Mouse (Mus musculus) urinary bladder, adult 18-20 months (tissue): ENCODE results near the gene Tmem136.

ENCODE experiments used
- DNase-seq, 2 experiments: peaks; one replicate each; pipeline ENCODE4 v3.0.0; 2022; ENCODE audit warnings: low spot score in 2 of 2, mixed read lengths in 2 of 2

The Tmem136 gene

DNA sequence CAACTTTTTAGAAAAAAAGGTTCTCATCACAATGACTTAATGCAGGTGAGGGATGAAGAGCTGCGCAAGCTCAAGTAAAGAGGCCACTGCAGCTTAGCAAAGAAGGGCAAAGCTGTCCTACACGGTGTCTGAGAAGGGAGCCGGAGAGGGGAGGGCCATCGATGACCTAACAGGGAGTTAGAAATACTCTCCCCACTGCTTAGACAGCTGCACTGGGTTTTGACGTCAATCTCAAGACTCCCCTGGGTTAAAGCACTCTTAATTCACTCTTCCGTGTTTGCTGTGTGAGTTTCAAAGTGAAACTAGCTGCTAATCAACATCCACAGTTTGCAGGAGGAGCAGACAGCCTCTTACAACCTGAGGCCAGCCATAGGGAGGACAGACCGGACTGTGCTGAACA, 40.2 kb downstream of the Tmem136 start:
- no peak for DNase-seq

DNA sequence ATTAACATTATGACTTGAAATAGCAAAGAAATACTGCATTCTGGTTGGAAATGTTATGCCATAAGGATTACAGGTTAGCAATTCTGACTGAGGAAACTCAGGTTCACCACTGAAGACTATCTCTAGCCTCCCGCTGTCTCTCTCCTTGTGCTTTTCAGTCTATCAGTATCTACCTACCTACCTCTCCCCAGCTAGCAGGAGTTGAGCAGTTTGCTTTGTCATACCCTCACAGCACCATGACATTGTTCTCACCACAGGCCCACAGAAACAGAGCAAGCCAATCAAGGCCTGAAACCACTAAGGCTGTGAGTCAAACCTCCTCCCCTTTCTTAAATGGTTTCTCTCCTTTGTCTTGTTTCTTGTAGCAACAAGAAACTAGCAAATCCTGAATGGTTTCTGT, 41.8 kb downstream of the Tmem136 start:
- no peak for DNase-seq

DNA sequence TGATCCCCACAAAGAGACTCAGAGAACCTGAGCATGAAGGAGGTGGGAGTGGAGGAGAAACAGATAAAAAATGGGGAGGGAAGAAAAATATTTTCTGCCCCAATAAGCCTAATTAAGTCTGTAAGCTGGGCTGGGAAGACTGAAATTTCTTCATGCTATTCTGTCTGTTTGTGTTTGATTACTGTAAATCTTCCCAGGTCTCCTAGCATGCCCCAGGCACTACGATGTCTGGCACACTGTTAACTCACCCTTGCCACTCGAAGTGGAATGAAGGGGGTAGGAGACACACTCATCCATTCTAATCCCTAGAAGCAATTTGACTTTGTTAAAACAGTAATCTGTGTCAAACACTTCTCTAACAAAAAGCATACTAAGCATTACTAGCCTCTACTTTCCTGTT, 44.6 kb downstream of the Tmem136 start:
- DNase-seq = no peak

DNA sequence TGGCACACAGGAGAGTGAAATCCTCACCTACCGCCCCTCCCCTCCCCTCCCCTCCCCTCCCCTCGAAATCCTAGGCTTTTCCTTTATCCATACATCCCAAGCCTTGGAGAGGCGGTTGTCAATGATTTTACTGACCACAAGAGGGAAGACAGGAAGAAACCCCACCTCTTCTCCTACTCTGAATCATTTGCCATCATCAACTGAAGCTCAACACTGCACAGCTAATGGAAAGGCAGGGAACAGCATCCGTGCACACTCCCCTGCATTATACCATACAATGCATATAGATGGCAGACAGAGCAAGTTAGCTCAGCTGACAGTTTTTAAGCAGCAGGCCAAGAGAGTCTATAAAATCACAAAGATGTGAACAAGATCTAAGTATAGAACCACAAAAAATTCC, 45.2 kb downstream of the Tmem136 start:
- no peak for DNase-seq

DNA sequence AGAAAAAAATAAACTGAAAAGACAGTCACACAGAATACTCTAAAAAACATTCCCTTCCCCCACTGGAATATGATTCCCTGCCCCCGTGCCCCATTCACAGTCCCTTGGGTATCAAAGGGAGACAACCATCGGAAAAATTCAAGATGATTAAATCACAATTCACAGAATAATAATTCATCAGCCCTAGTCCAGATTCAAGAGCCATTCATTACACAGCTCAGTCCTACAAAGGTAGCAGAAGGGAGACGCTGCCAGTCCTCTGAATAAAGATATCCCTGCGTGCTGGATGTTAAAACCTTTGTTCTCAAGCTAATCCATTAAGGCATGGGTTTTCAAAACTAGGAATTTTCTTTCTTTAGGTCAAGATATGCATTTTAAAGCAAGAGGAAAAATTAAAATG, 45.8 kb downstream of the Tmem136 start:
- no peak for DNase-seq

DNA sequence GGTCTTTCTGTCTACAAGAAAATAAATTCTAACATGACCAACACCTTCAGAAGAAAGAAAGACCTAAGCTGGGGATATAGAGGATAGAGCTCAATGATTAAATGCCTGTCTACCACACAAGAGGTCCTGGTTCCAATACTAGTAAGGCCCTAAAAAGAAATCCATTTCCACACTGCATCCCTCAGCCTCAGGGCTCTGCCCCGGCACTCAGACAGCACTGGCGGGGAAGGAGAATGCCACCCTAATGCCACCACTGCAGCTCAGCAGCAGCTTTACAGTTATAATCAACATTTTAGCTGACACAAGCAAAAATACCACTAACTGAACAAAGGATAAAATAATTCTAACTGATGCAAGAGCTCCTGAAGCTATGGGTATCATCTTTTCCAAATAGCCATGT, 46.2 kb downstream of the Tmem136 start:
- no peak for DNase-seq

DNA sequence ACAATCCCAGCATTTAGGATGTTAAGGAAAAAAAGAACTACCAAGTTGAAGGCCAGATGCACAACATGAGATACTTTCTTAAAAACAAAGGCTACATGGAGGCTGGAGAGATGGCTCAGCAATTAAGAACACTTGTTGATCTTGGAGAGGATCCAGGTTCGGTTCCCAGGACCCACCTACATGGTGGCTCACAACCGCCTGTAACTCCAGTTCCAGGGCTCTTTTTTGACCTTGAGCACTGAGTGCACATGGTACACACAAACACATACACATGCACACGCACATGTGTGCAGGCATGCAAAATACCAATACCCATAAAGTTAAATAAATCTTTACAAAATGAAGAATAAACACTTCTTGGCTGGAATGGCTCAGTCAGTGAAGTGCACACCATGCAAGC, 48.5 kb downstream of the Tmem136 start:
- no peak for DNase-seq

DNA sequence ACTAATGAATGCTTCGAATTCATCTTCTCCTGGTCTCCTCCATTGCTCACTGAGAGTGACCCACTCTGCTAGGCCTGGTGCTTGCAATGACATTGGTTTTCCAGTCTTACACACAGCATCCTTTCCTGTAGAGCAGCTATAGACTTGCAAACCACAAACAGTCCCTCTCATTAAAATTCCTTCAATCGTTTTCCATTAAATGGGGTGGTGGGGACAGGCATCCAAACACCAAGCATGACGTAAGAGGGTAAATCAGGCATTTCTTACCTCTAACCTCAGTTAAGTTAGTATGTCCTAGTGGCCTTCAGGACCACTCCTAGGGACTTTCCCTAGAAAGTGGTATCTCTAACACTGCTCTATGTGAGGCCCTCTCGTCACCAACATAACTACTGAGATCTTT, 51.1 kb downstream of the Tmem136 start:
- no peak for DNase-seq

DNA sequence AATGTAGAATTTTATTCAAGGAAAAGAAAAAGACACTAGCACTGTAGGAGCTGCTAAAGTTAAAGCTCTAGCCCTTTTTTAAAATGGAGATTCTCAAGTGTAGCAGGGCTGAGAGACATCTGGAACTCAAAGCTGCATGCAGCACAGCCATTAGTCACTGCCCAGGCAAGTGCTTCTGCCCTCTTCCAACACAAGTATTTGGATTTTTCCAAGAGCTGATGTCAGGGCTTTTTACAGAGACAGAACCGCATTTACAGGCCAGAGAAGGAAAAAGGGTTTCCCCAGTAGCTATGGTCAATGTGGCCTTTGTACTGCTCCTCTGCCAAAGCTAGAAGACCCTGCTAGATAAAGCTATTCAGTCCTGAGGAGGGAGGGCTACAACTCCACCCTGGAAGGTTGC, 54.8 kb downstream of the Tmem136 start:
- DNase-seq = no peak
